Mouse (Mus musculus): Measurements from ENCODE around the gene Dcbld2.

Gene Dcbld2

GRCm38 (mm10) chr16:58408062-58408486 lies at the start of gene Dcbld2:
TSS of gene Dcbld2 (plus strand) at chr16:58408443.
- DNase-seq (ENCODE audit: low read depth, low spot score), result peak; percentile 97

- no peak for DNase-seq (ENCODE audit: low read depth, low spot score)
Measured at GRCm38 (mm10) chr16:58377170-58377569, 31.1 kb upstream of the Dcbld2 start.

- DNase-seq (ENCODE audit: low read depth, low spot score), result no peak
Measured at GRCm38 (mm10) chr16:58377756-58378503, 30.3 kb upstream of the Dcbld2 start.

- DNase-seq (ENCODE audit: low read depth, low spot score), result no peak
Measured at GRCm38 (mm10) chr16:58386241-58386757, 21.9 kb upstream of the Dcbld2 start.

- DNase-seq (ENCODE audit: low read depth, low spot score), result no peak
Measured at GRCm38 (mm10) chr16:58389143-58389755, 19.0 kb upstream of the Dcbld2 start.

GRCm38 (mm10) chr16:58393036-58393435 lies 15.2 kb upstream of the Dcbld2 start:
- no peak for DNase-seq (ENCODE audit: low read depth, low spot score)

GRCm38 (mm10) chr16:58394156-58394555 lies 14.1 kb upstream of the Dcbld2 start:
- no peak for DNase-seq (ENCODE audit: low read depth, low spot score)

GRCm38 (mm10) chr16:58398604-58399003 lies 9.6 kb upstream of the Dcbld2 start:
- no peak for DNase-seq (ENCODE audit: low read depth, low spot score)

- no peak for DNase-seq (ENCODE audit: low read depth, low spot score)
Measured at GRCm38 (mm10) chr16:58401079-58401478, 7.2 kb upstream of the Dcbld2 start.

- DNase-seq (ENCODE audit: low read depth, low spot score), result no peak
Measured at GRCm38 (mm10) chr16:58404665-58405064, 3.6 kb upstream of the Dcbld2 start.

GRCm38 (mm10) chr16:58405271-58405670 lies 3.0 kb upstream of the Dcbld2 start:
- no peak for DNase-seq (ENCODE audit: low read depth, low spot score)

- no peak for DNase-seq (ENCODE audit: low read depth, low spot score)
Measured at GRCm38 (mm10) chr16:58408487-58409281, 441 bp downstream of the Dcbld2 start.

- no peak for DNase-seq (ENCODE audit: low read depth, low spot score)
Measured at GRCm38 (mm10) chr16:58409825-58410224, 1.6 kb downstream of the Dcbld2 start.

GRCm38 (mm10) chr16:58414801-58415200 lies 6.6 kb downstream of the Dcbld2 start:
- DNase-seq (ENCODE audit: low read depth, low spot score), result no peak

- DNase-seq (ENCODE audit: low read depth, low spot score), result no peak
Measured at GRCm38 (mm10) chr16:58415500-58415899, 7.3 kb downstream of the Dcbld2 start.

- no peak for DNase-seq (ENCODE audit: low read depth, low spot score)
Measured at GRCm38 (mm10) chr16:58421696-58422354, 13.6 kb downstream of the Dcbld2 start.

GRCm38 (mm10) chr16:58430246-58430645 lies 22.0 kb downstream of the Dcbld2 start:
- no peak for DNase-seq (ENCODE audit: low read depth, low spot score)

- DNase-seq (ENCODE audit: low read depth, low spot score), result no peak
Measured at GRCm38 (mm10) chr16:58432384-58432783, 24.1 kb downstream of the Dcbld2 start.

GRCm38 (mm10) chr16:58444735-58445134 lies 36.5 kb downstream of the Dcbld2 start:
- no peak for DNase-seq (ENCODE audit: low read depth, low spot score)

- no peak for DNase-seq (ENCODE audit: low read depth, low spot score)
Measured at GRCm38 (mm10) chr16:58446281-58447259, 38.3 kb downstream of the Dcbld2 start.

Data from brain, embryonic 18.5 days (tissue).